Mouse (Mus musculus) embryonic fibroblast, embryonic 13.5 days (primary cell): ENCODE results near the gene Unc119b.

Experiments
- CTCF ChIP-seq: IDR thresholded peaks from 2 replicates; pipeline ENCODE4 v1.5.1; 2011; ENCODE audit warnings: mild to moderate bottlenecking, control low read depth, low read length, moderate library complexity, borderline replicate concordance; ENCODE audit not compliant: insufficient read depth
- POLR2A ChIP-seq: IDR thresholded peaks from 2 replicates; pipeline ENCODE4 v1.6.1; 2011; ENCODE audit warnings: low read depth, mild to moderate bottlenecking, control low read depth, low read length, moderate library complexity

DNA sequence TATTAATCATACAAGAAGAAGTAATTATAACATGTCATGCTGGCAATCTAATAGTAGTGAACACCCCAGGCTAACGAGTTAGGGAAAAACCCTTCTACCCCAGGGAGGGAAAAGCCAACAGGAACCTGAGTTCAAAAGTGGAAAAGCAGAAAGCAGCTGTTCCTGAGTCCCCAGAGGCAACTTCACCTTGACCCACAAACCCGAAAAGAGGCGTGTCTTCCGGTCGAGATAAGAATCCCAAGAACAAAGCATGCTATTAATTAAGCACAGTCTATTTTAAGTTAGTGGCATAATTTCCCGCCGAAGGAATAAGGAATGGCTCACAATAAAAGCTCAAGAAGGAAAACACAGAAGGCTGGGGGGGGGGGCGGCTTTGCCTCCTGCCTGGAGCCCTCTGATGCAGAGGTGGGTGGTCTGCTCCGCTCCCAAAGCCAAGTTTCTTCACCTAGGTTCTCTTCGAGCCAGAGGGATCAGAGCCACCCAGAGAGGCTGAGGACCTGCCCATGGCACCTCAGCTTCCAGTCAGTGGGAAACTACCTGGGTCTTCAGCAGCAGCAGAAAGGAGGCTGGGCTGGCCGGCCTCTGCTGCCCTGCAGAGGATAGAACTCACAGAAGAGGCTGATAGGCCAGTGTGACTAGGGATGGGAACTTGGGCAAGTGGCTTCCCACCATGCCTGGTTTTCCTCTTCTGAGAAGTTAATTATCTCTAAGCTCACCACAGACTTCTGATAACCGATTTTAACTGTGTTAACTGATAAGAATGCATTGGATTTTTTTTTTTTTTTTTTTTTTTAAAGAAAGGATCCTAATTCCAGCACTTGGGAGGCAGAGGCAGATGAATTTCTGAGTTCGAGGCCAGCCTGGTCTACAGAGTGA is 26.5 kb upstream of the Unc119b start:
- TF ChIP-seq CTCF (no peak), POLR2A (no peak)
